Mouse (Mus musculus): Measurements from ENCODE around the gene Kit. TPM values are rescaled to one million over a fixed set of nuclear protein-coding genes. Genes with fewer than 3 reads are reported as not detected.

Gene Kit
- polyA plus RNA-seq, 1 experiment from 2014 or later = 54.3 TPM

- Histone ChIP-seq H3K27ac (ENCODE audit: low read length) (no peak overlapping the region), H3K4me1 (replicated peaks; ENCODE audit: control insufficient read depth, insufficient read depth, low read length) (no peaks in the 10 kb centered on the region), H3K4me2 (ENCODE audit: low read depth, low read length) (no peak overlapping the region), H3K4me3 (ENCODE audit: low read length) (no peak overlapping the region), H3K36me3 (ENCODE audit: control insufficient read depth, insufficient read depth, low read length) (no peaks in the 10 kb centered on the region), H3K9me3 (ENCODE audit: control insufficient read depth, low read length) (no peaks in the 10 kb centered on the region), H3K9ac (ENCODE audit: low read length) (no peak overlapping the region), H3K27me3 (ENCODE audit: control insufficient read depth, insufficient read depth, low read depth, low read length) (no peaks in the 10 kb centered on the region)
- WGBS = 77% methylated on average over 3 of the region's 3 CpGs
- ATAC-seq (ENCODE audit: low read depth) = no peak
Measured at GRCm38 (mm10) chr5:75676024-75676423, 101.3 kb downstream of the Kit start.

- H3K4me2 ChIP-seq (ENCODE audit: low read depth, low read length) = no peak overlapping the region
- H3K4me3 ChIP-seq (ENCODE audit: low read length) = no peak overlapping the region
- no peaks in the 10 kb centered on the region for H3K27me3 ChIP-seq (ENCODE audit: control insufficient read depth, insufficient read depth, low read depth, low read length)
- no peak overlapping the region for H3K27ac ChIP-seq (ENCODE audit: low read length)
- 55% methylated on average over 3 of the region's 3 CpGs for WGBS
- H3K9ac ChIP-seq (ENCODE audit: low read length) = no peak overlapping the region
- ATAC-seq (ENCODE audit: low read depth) = no peak
- H3K9me3 ChIP-seq (ENCODE audit: control insufficient read depth, low read length) = no peaks in the 10 kb centered on the region
- no peaks in the 10 kb centered on the region for H3K36me3 ChIP-seq (ENCODE audit: control insufficient read depth, insufficient read depth, low read length)
- H3K4me1 ChIP-seq (replicated peaks; ENCODE audit: control insufficient read depth, insufficient read depth, low read length) = no peaks in the 10 kb centered on the region
Measured at GRCm38 (mm10) chr5:75679896-75680295, 105.2 kb downstream of the Kit start.

- Histone ChIP-seq H3K9ac (ENCODE audit: low read length) (no peak overlapping the region), H3K4me2 (ENCODE audit: low read depth, low read length) (no peak overlapping the region), H3K4me3 (ENCODE audit: low read length) (no peak overlapping the region), H3K36me3 (ENCODE audit: control insufficient read depth, insufficient read depth, low read length) (no peaks in the 10 kb centered on the region), H3K9me3 (ENCODE audit: control insufficient read depth, low read length) (no peaks in the 10 kb centered on the region), H3K4me1 (replicated peaks; ENCODE audit: control insufficient read depth, insufficient read depth, low read length) (no peaks in the 10 kb centered on the region), H3K27ac (ENCODE audit: low read length) (no peak overlapping the region), H3K27me3 (ENCODE audit: control insufficient read depth, insufficient read depth, low read depth, low read length) (no peaks in the 10 kb centered on the region)
- 73% methylated on average over 12 of the region's 12 CpGs for WGBS
- no peak for ATAC-seq (ENCODE audit: low read depth)
Measured at GRCm38 (mm10) chr5:75695162-75695809, 120.6 kb downstream of the Kit start.

GRCm38 (mm10) chr5:75696960-75697359 lies 122.2 kb downstream of the Kit start:
- no peak overlapping the region for H3K4me3 ChIP-seq (ENCODE audit: low read length)
- H3K9me3 ChIP-seq (ENCODE audit: control insufficient read depth, low read length) = no peaks in the 10 kb centered on the region
- 81% methylated on average over 5 of the region's 5 CpGs for WGBS
- H3K27me3 ChIP-seq (ENCODE audit: control insufficient read depth, insufficient read depth, low read depth, low read length) = no peaks in the 10 kb centered on the region
- H3K36me3 ChIP-seq (ENCODE audit: control insufficient read depth, insufficient read depth, low read length) = no peaks in the 10 kb centered on the region
- no peak overlapping the region for H3K9ac ChIP-seq (ENCODE audit: low read length)
- ATAC-seq (ENCODE audit: low read depth) = no peak
- no peak overlapping the region for H3K27ac ChIP-seq (ENCODE audit: low read length)
- H3K4me1 ChIP-seq (replicated peaks; ENCODE audit: control insufficient read depth, insufficient read depth, low read length) = no peaks in the 10 kb centered on the region
- no peak overlapping the region for H3K4me2 ChIP-seq (ENCODE audit: low read depth, low read length)

GRCm38 (mm10) chr5:75698556-75698955 lies 123.8 kb downstream of the Kit start:
- Histone ChIP-seq H3K9ac (ENCODE audit: low read length) (no peak overlapping the region), H3K4me3 (ENCODE audit: low read length) (no peak overlapping the region), H3K4me1 (replicated peaks; ENCODE audit: control insufficient read depth, insufficient read depth, low read length) (no peaks in the 10 kb centered on the region), H3K27ac (ENCODE audit: low read length) (no peak overlapping the region), H3K36me3 (ENCODE audit: control insufficient read depth, insufficient read depth, low read length) (no peaks in the 10 kb centered on the region), H3K4me2 (ENCODE audit: low read depth, low read length) (no peak overlapping the region), H3K27me3 (ENCODE audit: control insufficient read depth, insufficient read depth, low read depth, low read length) (no peaks in the 10 kb centered on the region), H3K9me3 (ENCODE audit: control insufficient read depth, low read length) (no peaks in the 10 kb centered on the region)
- ATAC-seq (ENCODE audit: low read depth) = no peak
- WGBS = 88% methylated on average over 8 of the region's 8 CpGs

- no peak for ATAC-seq (ENCODE audit: low read depth)
- Histone ChIP-seq H3K9ac (ENCODE audit: low read length) (no peak overlapping the region), H3K27me3 (ENCODE audit: control insufficient read depth, insufficient read depth, low read depth, low read length) (no peaks in the 10 kb centered on the region), H3K4me3 (ENCODE audit: low read length) (no peak overlapping the region), H3K4me2 (ENCODE audit: low read depth, low read length) (no peak overlapping the region), H3K36me3 (ENCODE audit: control insufficient read depth, insufficient read depth, low read length) (no peaks in the 10 kb centered on the region), H3K4me1 (replicated peaks; ENCODE audit: control insufficient read depth, insufficient read depth, low read length) (no peaks in the 10 kb centered on the region), H3K9me3 (ENCODE audit: control insufficient read depth, low read length) (no peaks in the 10 kb centered on the region), H3K27ac (ENCODE audit: low read length) (no peak overlapping the region)
- WGBS = 54% methylated on average over 7 of the region's 7 CpGs
Measured at GRCm38 (mm10) chr5:75699081-75699480, 124.4 kb downstream of the Kit start.

GRCm38 (mm10) chr5:75699516-75699915 lies 124.8 kb downstream of the Kit start:
- H3K9me3 ChIP-seq (ENCODE audit: control insufficient read depth, low read length) = no peaks in the 10 kb centered on the region
- H3K36me3 ChIP-seq (ENCODE audit: control insufficient read depth, insufficient read depth, low read length) = no peaks in the 10 kb centered on the region
- H3K4me2 ChIP-seq (ENCODE audit: low read depth, low read length) = no peak overlapping the region
- H3K4me1 ChIP-seq (replicated peaks; ENCODE audit: control insufficient read depth, insufficient read depth, low read length) = no peaks in the 10 kb centered on the region
- ATAC-seq (ENCODE audit: low read depth) = no peak
- H3K4me3 ChIP-seq (ENCODE audit: low read length) = no peak overlapping the region
- no peak overlapping the region for H3K27ac ChIP-seq (ENCODE audit: low read length)
- no peaks in the 10 kb centered on the region for H3K27me3 ChIP-seq (ENCODE audit: control insufficient read depth, insufficient read depth, low read depth, low read length)
- 70% methylated on average over 9 of the region's 9 CpGs for WGBS
- no peak overlapping the region for H3K9ac ChIP-seq (ENCODE audit: low read length)

GRCm38 (mm10) chr5:75701662-75702061 lies 126.9 kb downstream of the Kit start:
- Histone ChIP-seq H3K36me3 (ENCODE audit: control insufficient read depth, insufficient read depth, low read length) (no peaks in the 10 kb centered on the region), H3K27me3 (ENCODE audit: control insufficient read depth, insufficient read depth, low read depth, low read length) (no peaks in the 10 kb centered on the region)

GRCm38 (mm10) chr5:75702080-75702479 lies 127.4 kb downstream of the Kit start:
- no peaks in the 10 kb centered on the region for H3K4me1 ChIP-seq (replicated peaks; ENCODE audit: control insufficient read depth, insufficient read depth, low read length)
- H3K4me2 ChIP-seq (ENCODE audit: low read depth, low read length) = no peak overlapping the region
- no peak overlapping the region for H3K9ac ChIP-seq (ENCODE audit: low read length)
- no peak overlapping the region for H3K27ac ChIP-seq (ENCODE audit: low read length)
- no peaks in the 10 kb centered on the region for H3K27me3 ChIP-seq (ENCODE audit: control insufficient read depth, insufficient read depth, low read depth, low read length)
- 79% methylated on average over 8 of the region's 8 CpGs for WGBS
- no peaks in the 10 kb centered on the region for H3K9me3 ChIP-seq (ENCODE audit: control insufficient read depth, low read length)
- no peak for ATAC-seq (ENCODE audit: low read depth)
- H3K36me3 ChIP-seq (ENCODE audit: control insufficient read depth, insufficient read depth, low read length) = no peaks in the 10 kb centered on the region
- H3K4me3 ChIP-seq (ENCODE audit: low read length) = no peak overlapping the region

More at GRCm38 (mm10) chr5:75701662-75702061, 126.9 kb downstream of the Kit start:
- Histone ChIP-seq H3K4me3 (ENCODE audit: low read length) (no peak overlapping the region), H3K9me3 (ENCODE audit: control insufficient read depth, low read length) (no peaks in the 10 kb centered on the region), H3K4me2 (ENCODE audit: low read depth, low read length) (no peak overlapping the region), H3K9ac (ENCODE audit: low read length) (no peak overlapping the region), H3K27ac (ENCODE audit: low read length) (no peak overlapping the region), H3K4me1 (replicated peaks; ENCODE audit: control insufficient read depth, insufficient read depth, low read length) (no peaks in the 10 kb centered on the region)
- 60% methylated on average over 12 of the region's 12 CpGs for WGBS
- ATAC-seq (ENCODE audit: low read depth) = peak; percentile 77

All from lung, embryonic 16.5 days (tissue).